Mouse (Mus musculus) macrophage (primary cell): Measurements from ENCODE around the gene Tlr4. TPM values are rescaled to one million over a fixed set of nuclear protein-coding genes. Genes with fewer than 3 reads are reported as not detected.

Experiments
- H3K27ac ChIP-seq: fragments of 350-480 bp; formaldehyde crosslinking; 2 replicates; pipeline ENCODE4 v1.9.0; 2021
- H3K36me3 ChIP-seq: fragments of 350-480 bp; formaldehyde crosslinking; 2 replicates; pipeline ENCODE4 v1.9.0; 2021; ENCODE audit errors: inconsistent target
- H3K4me3 ChIP-seq: fragments of 350-480 bp; formaldehyde crosslinking; 2 replicates; pipeline ENCODE4 v1.9.0; 2021; ENCODE audit errors: inconsistent target
- H3K79me2 ChIP-seq: fragments of 350-480 bp; formaldehyde crosslinking; 2 replicates; pipeline ENCODE4 v1.9.0; 2021; ENCODE audit errors: inconsistent target
- WGBS: methylation state at CpG from one replicate; pipeline ENCODE4 v1.1.7; 2026; ENCODE audit warnings: inconsistent platforms; ENCODE audit not compliant: missing documents; 5-methylcytosine and 5-hydroxymethylcytosine counted together
- polyA plus RNA-seq: library from polyadenylated mRNA; stranded (reverse); fragments of 250-400 nt; gene quantifications from 3 replicates; pipeline ENCODE4 v1.2.4, GENCODE M21; 2018; ENCODE audit warnings: inconsistent platforms

Gene Tlr4
- polyA plus RNA-seq, 1 experiment from 2014 or later: 66.9 TPM

DNA sequence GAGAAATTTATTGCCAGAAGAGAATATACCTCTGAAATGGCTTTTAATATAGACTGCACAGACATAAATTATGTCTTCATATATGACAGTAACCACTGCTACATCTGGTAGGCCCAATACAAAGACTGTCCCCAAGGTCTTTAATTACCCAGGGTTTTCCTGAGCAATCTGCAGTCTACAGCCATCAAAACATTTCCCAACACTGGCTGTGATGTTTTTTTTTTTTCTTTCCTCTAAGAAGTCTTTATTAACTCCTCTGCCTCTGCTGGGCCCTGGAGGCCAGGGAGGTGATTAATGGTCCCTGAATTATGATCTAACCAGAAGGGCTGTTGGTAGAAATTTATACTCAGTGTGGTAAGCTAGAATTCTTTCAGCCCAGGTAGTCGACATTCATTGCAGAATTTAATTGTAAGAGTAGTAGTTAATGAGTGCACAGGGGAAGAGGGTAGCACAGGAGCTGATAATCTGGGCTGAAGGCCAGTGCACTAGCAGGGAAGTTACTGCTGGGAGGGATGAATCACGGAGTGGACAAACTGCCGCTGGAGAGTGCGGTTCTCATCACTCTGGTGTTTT, 111.2 kb downstream of the Tlr4 start:
- WGBS: 100% methylated on average over 4 of the region's 4 CpGs
- Histone ChIP-seq H3K27ac (no peak overlapping the region), H3K4me3 (no peak overlapping the region), H3K79me2 (no peaks in the 10 kb centered on the region), H3K36me3 (no peaks in the 10 kb centered on the region)

DNA sequence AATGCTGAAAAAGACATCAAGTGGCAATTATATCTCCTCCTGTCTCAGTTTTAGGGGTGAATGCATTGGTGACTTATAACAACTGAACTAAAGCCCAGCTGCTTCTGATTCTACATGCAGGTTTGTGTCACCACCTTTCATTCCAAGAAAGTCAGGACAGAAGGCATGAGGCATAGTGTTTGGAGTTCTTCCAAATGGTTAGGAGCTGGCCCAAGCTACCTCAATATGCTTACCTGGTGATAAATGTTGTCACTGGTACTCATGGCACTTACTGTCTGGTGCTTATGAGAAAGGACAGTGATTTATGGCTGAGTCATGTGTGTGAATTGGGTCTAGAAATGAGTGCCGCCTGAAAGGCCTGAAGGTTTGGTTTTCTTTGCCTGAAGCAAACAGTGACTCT, 114.5 kb downstream of the Tlr4 start:
- 100% methylated on average over 1 of the region's 1 CpGs for WGBS
- H3K4me3 ChIP-seq: no peak overlapping the region
- H3K79me2 ChIP-seq: no peaks in the 10 kb centered on the region
- no peaks in the 10 kb centered on the region for H3K36me3 ChIP-seq
- no peak overlapping the region for H3K27ac ChIP-seq

- Histone ChIP-seq H3K79me2 (no peaks in the 10 kb centered on the region), H3K36me3 (no peaks in the 10 kb centered on the region), H3K4me3 (no peak overlapping the region), H3K27ac (no peak overlapping the region)
Observed at GRCm38 (mm10) chr4:66943699-66944098, 116.3 kb downstream of the Tlr4 start.

- Histone ChIP-seq H3K36me3 (no peaks in the 10 kb centered on the region), H3K27ac (no peak overlapping the region), H3K4me3 (no peak overlapping the region), H3K79me2 (no peaks in the 10 kb centered on the region)
- 20% methylated on average over 1 of the region's 1 CpGs for WGBS
Observed at GRCm38 (mm10) chr4:66947657-66948056, 120.3 kb downstream of the Tlr4 start.

DNA sequence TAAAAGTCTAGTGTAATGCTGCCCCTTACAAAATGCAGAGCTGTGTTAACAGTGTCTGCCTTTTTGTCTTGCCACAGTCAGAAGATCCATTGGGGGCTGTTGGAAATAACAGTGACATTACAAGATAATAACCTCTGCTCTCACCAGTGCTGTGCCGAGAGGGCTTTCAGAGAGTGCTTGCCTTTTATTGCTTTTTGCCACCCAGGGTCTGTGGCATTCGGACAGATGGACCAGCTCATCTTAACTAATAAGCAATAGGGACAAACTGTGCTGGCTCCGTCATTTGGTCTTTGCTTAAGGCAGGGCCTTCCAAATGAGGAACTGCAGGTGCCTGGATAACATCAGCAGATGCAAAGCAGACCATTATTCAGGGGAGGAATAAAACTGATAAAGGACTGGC, 147.5 kb downstream of the Tlr4 start:
- H3K27ac ChIP-seq: no peak overlapping the region
- H3K79me2 ChIP-seq: no peaks in the 10 kb centered on the region
- H3K36me3 ChIP-seq: no peaks in the 10 kb centered on the region
- no peak overlapping the region for H3K4me3 ChIP-seq
- WGBS: 86% methylated on average over 3 of the region's 3 CpGs
